Mouse (Mus musculus) natural killer cell, adult 2 months (primary cell): ENCODE results near the gene Cavin1.

Source experiments
- DNase-seq, 2 experiments: peaks; one replicate each; pipeline ENCODE4 v3.0.0; 2022; ENCODE audit warnings: low spot score in 2 of 2

Gene Cavin1

GRCm38 (mm10) chr11:100914415-100914814 is 56.3 kb downstream of the Cavin1 start:
- no peak for DNase-seq

- DNase-seq = no peak
These were observed 58.1 kb downstream of the Cavin1 start for GRCm38 (mm10) chr11:100912401-100913155.

- DNase-seq = no peak
These were observed 62.1 kb downstream of the Cavin1 start for GRCm38 (mm10) chr11:100908567-100908966.

- DNase-seq = no peak
These were observed 62.6 kb downstream of the Cavin1 start for GRCm38 (mm10) chr11:100908112-100908511.

GRCm38 (mm10) chr11:100906885-100907284 is 63.8 kb downstream of the Cavin1 start:
- DNase-seq = no peak
